Mouse (Mus musculus): ENCODE measurements around the gene Ifnar1. TPM values are rescaled to one million over a fixed set of nuclear protein-coding genes. Genes with fewer than 3 reads are reported as not detected.
"Not testable (repeated sequence)": the region's sequence is repeated elsewhere in the genome, so short reads cannot be mapped to it uniquely, and the experiment has no call there.

Gene Ifnar1
- total and polyA plus RNA-seq, 2 experiments: 14.0 to 26.4 TPM

GRCm38 (mm10) chr16:91524206-91524605 is 39.2 kb downstream of the Ifnar1 start:
- Histone ChIP-seq H3K4me1 (ENCODE audit: control insufficient read depth, insufficient read depth, low read length) (peaks cover 2% of the 10 kb centered on the region; the same call in 1 of the 2 replicates), H3K27ac (replicated peaks; ENCODE audit: insufficient read depth, low read depth, low read length) (no peak overlapping the region), H3K4me3 (ENCODE audit: insufficient read depth, low read depth, low read length) (no peak overlapping the region), H3K79me2 (ENCODE audit: control insufficient read depth, insufficient read depth, low read length) (no peaks in the 10 kb centered on the region), H3K36me3 (ENCODE audit: control insufficient read depth, insufficient read depth, low read length) (no peaks in the 10 kb centered on the region), H3K9ac (ENCODE audit: low read depth, low read length) (no peak overlapping the region), H3K27me3 (ENCODE audit: control insufficient read depth, insufficient read depth, low read length) (no peaks in the 10 kb centered on the region)
- no peak for TF ChIP-seq POLR2A (IDR thresholded peaks at IDR 0.05; ENCODE audit: extremely low read depth, insufficient read depth, low read length)
- TF ChIP-seq CTCF (IDR thresholded peaks at IDR 0.05; ENCODE audit: low read depth, low read length): no peak
- WGBS: 81% methylated on average over 5 of the region's 5 CpGs
- no peak for DNase-seq (ENCODE audit: extremely low read depth, low read depth, low spot score)

GRCm38 (mm10) chr16:91526274-91526673 is 41.2 kb downstream of the Ifnar1 start:
- Histone ChIP-seq H3K79me2 (ENCODE audit: control insufficient read depth, insufficient read depth, low read length) (no peaks in the 10 kb centered on the region), H3K36me3 (ENCODE audit: control insufficient read depth, insufficient read depth, low read length) (no peaks in the 10 kb centered on the region), H3K27me3 (ENCODE audit: control insufficient read depth, insufficient read depth, low read length) (no peaks in the 10 kb centered on the region), H3K9ac (ENCODE audit: low read depth, low read length) (no peak overlapping the region), H3K4me3 (ENCODE audit: insufficient read depth, low read depth, low read length) (no peak overlapping the region), H3K4me1 (ENCODE audit: control insufficient read depth, insufficient read depth, low read length) (peaks cover 2% of the 10 kb centered on the region; the same call in 1 of the 2 replicates), H3K27ac (replicated peaks; ENCODE audit: insufficient read depth, low read depth, low read length) (no peak overlapping the region)
- TF ChIP-seq POLR2A (IDR thresholded peaks at IDR 0.05; ENCODE audit: extremely low read depth, insufficient read depth, low read length): no peak
- TF ChIP-seq CTCF (IDR thresholded peaks at IDR 0.05; ENCODE audit: low read depth, low read length): no peak
- no peak for DNase-seq (ENCODE audit: extremely low read depth, low read depth, low spot score)
- WGBS: 96% methylated on average over 6 of the region's 6 CpGs

GRCm38 (mm10) chr16:91527051-91527450 is 42.0 kb downstream of the Ifnar1 start:
- peak; percentile 41 for DNase-seq (ENCODE audit: extremely low read depth, low read depth, low spot score)
- WGBS: 75% methylated on average over 10 of the region's 10 CpGs
- no peak overlapping the region; the same call in 1 of the 2 replicates for H3K27ac ChIP-seq (replicated peaks; ENCODE audit: insufficient read depth, low read depth, low read length)

GRCm38 (mm10) chr16:91527500-91527899 is 42.5 kb downstream of the Ifnar1 start:
- Histone ChIP-seq H3K27ac (replicated peaks; ENCODE audit: insufficient read depth, low read depth, low read length) (no peak overlapping the region), H3K27me3 (ENCODE audit: control insufficient read depth, insufficient read depth, low read length) (no peaks in the 10 kb centered on the region), H3K9ac (ENCODE audit: low read depth, low read length) (no peak overlapping the region), H3K4me1 (ENCODE audit: control insufficient read depth, insufficient read depth, low read length) (no peaks in the 10 kb centered on the region), H3K79me2 (ENCODE audit: control insufficient read depth, insufficient read depth, low read length) (no peaks in the 10 kb centered on the region), H3K4me3 (ENCODE audit: insufficient read depth, low read depth, low read length) (no peak overlapping the region), H3K36me3 (ENCODE audit: control insufficient read depth, insufficient read depth, low read length) (no peaks in the 10 kb centered on the region)
- TF ChIP-seq POLR2A (IDR thresholded peaks at IDR 0.05; ENCODE audit: extremely low read depth, insufficient read depth, low read length) (no peak), CTCF (IDR thresholded peaks at IDR 0.05; ENCODE audit: low read depth, low read length) (no peak)
- WGBS: 68% methylated on average over 5 of the region's 5 CpGs
- no peak for DNase-seq (ENCODE audit: extremely low read depth, low read depth, low spot score)

More at GRCm38 (mm10) chr16:91527051-91527450, 42.0 kb downstream of the Ifnar1 start:
- Histone ChIP-seq H3K9ac (ENCODE audit: low read depth, low read length) (no peak overlapping the region), H3K27me3 (ENCODE audit: control insufficient read depth, insufficient read depth, low read length) (no peaks in the 10 kb centered on the region), H3K4me1 (ENCODE audit: control insufficient read depth, insufficient read depth, low read length) (peaks cover 2% of the 10 kb centered on the region; the same call in 1 of the 2 replicates), H3K36me3 (ENCODE audit: control insufficient read depth, insufficient read depth, low read length) (no peaks in the 10 kb centered on the region), H3K4me3 (ENCODE audit: insufficient read depth, low read depth, low read length) (no peak overlapping the region), H3K79me2 (ENCODE audit: control insufficient read depth, insufficient read depth, low read length) (no peaks in the 10 kb centered on the region)
- TF ChIP-seq CTCF (IDR thresholded peaks at IDR 0.05; ENCODE audit: low read depth, low read length): no peak
- no peak for TF ChIP-seq POLR2A (IDR thresholded peaks at IDR 0.05; ENCODE audit: extremely low read depth, insufficient read depth, low read length)

GRCm38 (mm10) chr16:91528578-91528977 is 43.5 kb downstream of the Ifnar1 start:
- H3K4me3 ChIP-seq (ENCODE audit: insufficient read depth, low read depth, low read length): no peak overlapping the region
- H3K27me3 ChIP-seq (ENCODE audit: control insufficient read depth, insufficient read depth, low read length): no peaks in the 10 kb centered on the region
- 83% methylated on average over 9 of the region's 9 CpGs for WGBS
- no peaks in the 10 kb centered on the region for H3K36me3 ChIP-seq (ENCODE audit: control insufficient read depth, insufficient read depth, low read length)
- H3K79me2 ChIP-seq (ENCODE audit: control insufficient read depth, insufficient read depth, low read length): no peaks in the 10 kb centered on the region
- H3K4me1 ChIP-seq (ENCODE audit: control insufficient read depth, insufficient read depth, low read length): no peaks in the 10 kb centered on the region
- no peak overlapping the region for H3K27ac ChIP-seq (replicated peaks; ENCODE audit: insufficient read depth, low read depth, low read length)
- no peak for DNase-seq (ENCODE audit: extremely low read depth, low read depth, low spot score)
- H3K9ac ChIP-seq (ENCODE audit: low read depth, low read length): no peak overlapping the region
- no peak for TF ChIP-seq POLR2A (IDR thresholded peaks at IDR 0.05; ENCODE audit: extremely low read depth, insufficient read depth, low read length)
- TF ChIP-seq CTCF (IDR thresholded peaks at IDR 0.05; ENCODE audit: low read depth, low read length): peak; percentile 13; the same call in 1 of the 2 replicates

GRCm38 (mm10) chr16:91530830-91531229 is 45.8 kb downstream of the Ifnar1 start:
- not testable (repeated sequence) for H3K79me2 ChIP-seq (ENCODE audit: control insufficient read depth, insufficient read depth, low read length); H3K36me3 ChIP-seq (ENCODE audit: control insufficient read depth, insufficient read depth, low read length); H3K27ac ChIP-seq (replicated peaks; ENCODE audit: insufficient read depth, low read depth, low read length); H3K27me3 ChIP-seq (ENCODE audit: control insufficient read depth, insufficient read depth, low read length); H3K4me1 ChIP-seq (ENCODE audit: control insufficient read depth, insufficient read depth, low read length); DNase-seq (ENCODE audit: extremely low read depth, low read depth, low spot score); H3K9ac ChIP-seq (ENCODE audit: low read depth, low read length); H3K4me3 ChIP-seq (ENCODE audit: insufficient read depth, low read depth, low read length)
- WGBS: 74% methylated on average over 4 of the region's 4 CpGs

All from liver, adult 2 months (tissue).